Mouse (Mus musculus): ENCODE measurements around the gene 1700018F24Rik. TPM values are rescaled to one million over a fixed set of nuclear protein-coding genes. Genes with fewer than 3 reads are reported as not detected.

1700018F24Rik gene
- not detected in 4 replicates for total RNA-seq (2023)

GRCm38 (mm10) chr5:145042690-145043089 is at the start of gene 1700018F24Rik:
Gene 1700018F24Rik (plus strand): TSS chr5:145042990.

GRCm38 (mm10) chr5:145032391-145032790 is 10.4 kb upstream of the 1700018F24Rik start, which contains the start of gene Gm4871:
Gene Gm4871 (minus strand): TSS chr5:145032754.

GRCm38 (mm10) chr5:145083632-145084451 is 41.1 kb downstream of the 1700018F24Rik start, which contains the start of the genes Arpc1a and Kpna7:
Gene Arpc1a (plus strand): TSS chr5:145083830.
Gene Kpna7 (minus strand): TSS chr5:145084030.

Other genes starting within 250 kb of the 1700018F24Rik start
- 22.4 to 27.4 TPM (median 25.2 TPM) in 4 replicates for gene Smurf1, start 77.1 kb upstream of the 1700018F24Rik start, total RNA-seq (2023)
- gene Gm4871, start 10.2 kb upstream of the 1700018F24Rik start, total RNA-seq (2023) = not detected in 4 replicates
- gene Arpc1a, start 40.8 kb downstream of the 1700018F24Rik start, total RNA-seq (2023) = 93.6 to 105 TPM (median 99.4 TPM) in 4 replicates
- gene Kpna7, start 41.0 kb downstream of the 1700018F24Rik start, total RNA-seq (2023) = not detected in 4 replicates
- gene Arpc1b, start 71.2 kb downstream of the 1700018F24Rik start, total RNA-seq (2023) = 434 to 448 TPM (median 440 TPM) in 4 replicates
- gene Pdap1, start 97.2 kb downstream of the 1700018F24Rik start, total RNA-seq (2023) = 43.4 to 52.0 TPM (median 47.8 TPM) in 4 replicates
- gene Bud31, start 97.4 kb downstream of the 1700018F24Rik start, total RNA-seq (2023) = 222 to 230 TPM (median 230 TPM) in 4 replicates
- 16.7 to 22.1 TPM (median 20.1 TPM) in 4 replicates for gene Ptcd1, start 124.1 kb downstream of the 1700018F24Rik start, total RNA-seq (2023)
- 36.2 to 42.6 TPM (median 38.4 TPM) in 4 replicates for gene Cpsf4, start 124.2 kb downstream of the 1700018F24Rik start, total RNA-seq (2023)
- 128 to 151 TPM (median 137 TPM) in 4 replicates for gene Atp5j2, start 149.1 kb downstream of the 1700018F24Rik start, total RNA-seq (2023)
- 30.8 to 34.9 TPM (median 31.8 TPM) in 4 replicates for gene Zkscan14, start 158.9 kb downstream of the 1700018F24Rik start, total RNA-seq (2023)
- gene Zkscan5, start 161.6 kb downstream of the 1700018F24Rik start, total RNA-seq (2023) = 9.0 to 10.5 TPM (median 10.1 TPM) in 4 replicates
- gene Zfp655, start 188.7 kb downstream of the 1700018F24Rik start, total RNA-seq (2023) = 73.3 to 88.8 TPM (median 82.3 TPM) in 4 replicates
- gene Zscan25, start 237.5 kb downstream of the 1700018F24Rik start, total RNA-seq (2023) = 30.8 to 41.1 TPM (median 35.0 TPM) in 4 replicates